Mouse (Mus musculus): ENCODE data around the gene Olfr1193. TPM values are rescaled to one million over a fixed set of nuclear protein-coding genes. Genes with fewer than 3 reads are reported as not detected.

Olfr1193 gene
- not detected for polyA plus RNA-seq (2017; shearing (Covaris generic))

GRCm38 (mm10) chr2:88675328-88675727, at the start of gene Olfr1193:
Gene Olfr1193, plus strand, starts transcription at chr2:88675628.

GRCm38 (mm10) chr2:88640242-88640641, 35.2 kb upstream of the Olfr1193 start, which contains the start of gene Olfr1191-ps1:
Gene Olfr1191-ps1, plus strand, starts transcription at chr2:88640542.

GRCm38 (mm10) chr2:88648209-88648608, 27.2 kb upstream of the Olfr1193 start, which contains the start of gene Olfr1192-ps1:
Gene Olfr1192-ps1, plus strand, starts transcription at chr2:88648509.

GRCm38 (mm10) chr2:88689087-88689486, 13.7 kb downstream of the Olfr1193 start, which contains the start of gene Olfr1195:
Gene Olfr1195, minus strand, starts transcription at chr2:88689187.

GRCm38 (mm10) chr2:88704497-88704896, 29.1 kb downstream of the Olfr1193 start, which contains the start of gene Olfr1196:
Gene Olfr1196, minus strand, starts transcription at chr2:88704597.

Other genes with a start within 250 kb of the Olfr1193 start
- not detected for gene Olfr1181, start 249.5 kb upstream of the Olfr1193 start, polyA plus RNA-seq (2017; shearing (Covaris generic))
- not detected for gene Gm13757, start 226.5 kb upstream of the Olfr1193 start, polyA plus RNA-seq (2017; shearing (Covaris generic))
- gene Olfr1183, start 220.8 kb upstream of the Olfr1193 start, polyA plus RNA-seq (2017; shearing (Covaris generic)): not detected
- not detected for gene Olfr1184, start 192.0 kb upstream of the Olfr1193 start, polyA plus RNA-seq (2017; shearing (Covaris generic))
- not detected for gene Olfr1185-ps1, start 182.3 kb upstream of the Olfr1193 start, polyA plus RNA-seq (2017; shearing (Covaris generic))
- gene Olfr1186, start 157.1 kb upstream of the Olfr1193 start, polyA plus RNA-seq (2017; shearing (Covaris generic)): not detected
- gene Olfr1188, start 118.7 kb upstream of the Olfr1193 start, polyA plus RNA-seq (2017; shearing (Covaris generic)): not detected
- gene Olfr1189, start 89.2 kb upstream of the Olfr1193 start, polyA plus RNA-seq (2017; shearing (Covaris generic)): not detected
- gene Olfr1191-ps1, start 35.1 kb upstream of the Olfr1193 start, polyA plus RNA-seq (2017; shearing (Covaris generic)): not detected
- gene Olfr1192-ps1, start 27.1 kb upstream of the Olfr1193 start, polyA plus RNA-seq (2017; shearing (Covaris generic)): not detected
- not detected for gene Olfr1195, start 13.6 kb downstream of the Olfr1193 start, polyA plus RNA-seq (2017; shearing (Covaris generic))
- not detected for gene Olfr1196, start 29.0 kb downstream of the Olfr1193 start, polyA plus RNA-seq (2017; shearing (Covaris generic))
- gene Olfr1197, start 56.7 kb downstream of the Olfr1193 start, polyA plus RNA-seq (2017; shearing (Covaris generic)): not detected
- 0.16 TPM for gene Olfr1198, start 75.7 kb downstream of the Olfr1193 start, polyA plus RNA-seq (2017; shearing (Covaris generic))
- not detected for gene Olfr1199, start 84.8 kb downstream of the Olfr1193 start, polyA plus RNA-seq (2017; shearing (Covaris generic))
- not detected for gene Olfr1200, start 94.9 kb downstream of the Olfr1193 start, polyA plus RNA-seq (2017; shearing (Covaris generic))
- gene Olfr1201, start 117.4 kb downstream of the Olfr1193 start, polyA plus RNA-seq (2017; shearing (Covaris generic)): not detected
- gene Olfr1202, start 138.9 kb downstream of the Olfr1193 start, polyA plus RNA-seq (2017; shearing (Covaris generic)): not detected
- gene Olfr1205, start 154.1 kb downstream of the Olfr1193 start, polyA plus RNA-seq (2017; shearing (Covaris generic)): not detected
- not detected for gene Olfr1204, start 173.7 kb downstream of the Olfr1193 start, polyA plus RNA-seq (2017; shearing (Covaris generic))
- not detected for gene Olfr1206, start 187.6 kb downstream of the Olfr1193 start, polyA plus RNA-seq (2017; shearing (Covaris generic))
- not detected for gene Olfr1208, start 226.7 kb downstream of the Olfr1193 start, polyA plus RNA-seq (2017; shearing (Covaris generic))
- not detected for gene Olfr1209, start 239.5 kb downstream of the Olfr1193 start, polyA plus RNA-seq (2017; shearing (Covaris generic))

All from activated CD4-positive, CD25-positive, alpha-beta regulatory T cell, adult 9 weeks (primary cell).